Mouse (Mus musculus) megakaryocyte, embryonic 14.5 days (primary cell): Measurements from ENCODE around the gene Gm5624.
"Not testable (repeated sequence)": the region's sequence is repeated elsewhere in the genome, so short reads cannot be mapped to it uniquely, and the experiment has no call there.

Experiments used
- FLI1 ChIP-seq: IDR thresholded peaks from 2 replicates; pipeline ENCODE4 v1.6.1; 2012; ENCODE audit warnings: low read length, inconsistent platforms, mixed read lengths
- GATA1 ChIP-seq: IDR thresholded peaks from 3 replicates; pipeline ENCODE4 v1.6.1; 2012; ENCODE audit warnings: mixed read lengths, low read length, inconsistent platforms, borderline replicate concordance

- TF ChIP-seq GATA1, FLI1: not testable (repeated sequence)
Measured at GRCm38 (mm10) chr14:44582853-44583252, 44.9 kb downstream of the Gm5624 start, which contains the start of gene Gm8247.
